Mouse (Mus musculus) cerebellum, adult (tissue): ENCODE data around the gene Gpr4.

Source experiments
- ATAC-seq: cut with Nextera tagmentation; 2 replicates; pipeline ENCODE4 v1.9.2; 2017; ENCODE audit warnings: mild to moderate bottlenecking, moderate library complexity, mixed read lengths; ENCODE audit not compliant: insufficient number of reproducible peaks, low FRiP score, low TSS enrichment

The Gpr4 gene

GRCm38 (mm10) chr7:19211996-19212755 is at the start of gene Gpr4:
Gene Gpr4 (plus strand): TSS chr7:19212538.
- no peak for ATAC-seq

GRCm38 (mm10) chr7:19162928-19163327 is 49.4 kb upstream of the Gpr4 start:
- no peak for ATAC-seq

- no peak for ATAC-seq
These were observed 48.6 kb upstream of the Gpr4 start for GRCm38 (mm10) chr7:19163752-19164151.

- ATAC-seq, result no peak
These were observed 48.1 kb upstream of the Gpr4 start for GRCm38 (mm10) chr7:19164189-19164588.

GRCm38 (mm10) chr7:19164978-19165377 is 47.4 kb upstream of the Gpr4 start:
- no peak for ATAC-seq

- no peak for ATAC-seq
These were observed 46.5 kb upstream of the Gpr4 start, which contains the start of gene Gipr for GRCm38 (mm10) chr7:19165656-19166423. Gene Gipr (minus strand): TSS chr7:19166127.

- no peak for ATAC-seq
These were observed 45.3 kb upstream of the Gpr4 start for GRCm38 (mm10) chr7:19166990-19167389.

GRCm38 (mm10) chr7:19169506-19169905 is 42.8 kb upstream of the Gpr4 start:
- ATAC-seq, result no peak

- ATAC-seq, result no peak
These were observed 42.2 kb upstream of the Gpr4 start for GRCm38 (mm10) chr7:19170142-19170541.

GRCm38 (mm10) chr7:19171831-19172230 is 40.5 kb upstream of the Gpr4 start:
- ATAC-seq, result no peak

GRCm38 (mm10) chr7:19172874-19173273 is 39.5 kb upstream of the Gpr4 start:
- ATAC-seq, result no peak

GRCm38 (mm10) chr7:19175708-19176515 is 36.4 kb upstream of the Gpr4 start, which contains the start of gene Eml2:
Gene Eml2 (plus strand): TSS chr7:19176421.
- peak; percentile 85 for ATAC-seq

GRCm38 (mm10) chr7:19176516-19176947 is 35.8 kb upstream of the Gpr4 start:
- no peak for ATAC-seq

- no peak for ATAC-seq
These were observed 35.1 kb upstream of the Gpr4 start for GRCm38 (mm10) chr7:19177216-19177615.

GRCm38 (mm10) chr7:19178035-19178434 is 34.3 kb upstream of the Gpr4 start:
- 0 out of 2 replicates have a peak, but pooled peaks have one; percentile 27 for ATAC-seq

GRCm38 (mm10) chr7:19178443-19179092 is 33.8 kb upstream of the Gpr4 start:
- ATAC-seq, result no peak

- no peak for ATAC-seq
These were observed 33.2 kb upstream of the Gpr4 start for GRCm38 (mm10) chr7:19179173-19179572.

GRCm38 (mm10) chr7:19179936-19180335 is 32.4 kb upstream of the Gpr4 start:
- ATAC-seq, result no peak

- ATAC-seq, result no peak
These were observed 31.4 kb upstream of the Gpr4 start for GRCm38 (mm10) chr7:19180862-19181429.

GRCm38 (mm10) chr7:19184250-19184649 is 28.1 kb upstream of the Gpr4 start:
- no peak for ATAC-seq
